Mouse (Mus musculus): ENCODE data around the gene Krt26.

GRCm38 (mm10) chr11:99316543-99316942 is 21.2 kb downstream of the Krt26 start:
- TF ChIP-seq CTCF (IDR thresholded peaks at IDR 0.05; ENCODE audit: extremely low read depth, insufficient read length, insufficient replicate concordance, low read depth, low read length) (no peak), POLR2A (IDR thresholded peaks at IDR 0.05; ENCODE audit: low read depth, low read length) (no peak)
